Mouse (Mus musculus) frontal cortex, adult (tissue): ENCODE results near the gene Lgi1.
A peak's percentile ranks its signal among the peaks of the same experiment; 100 is the strongest.

Source experiments
- ATAC-seq: cut with Nextera tagmentation; 2 replicates; pipeline ENCODE4 v1.9.2; 2017; ENCODE audit warnings: mild to moderate bottlenecking, moderate library complexity, mixed read lengths; ENCODE audit not compliant: low TSS enrichment

Lgi1 gene

GRCm38 (mm10) chr19:38325029-38325398, 60.7 kb downstream of the Lgi1 start:
- no peak for ATAC-seq

GRCm38 (mm10) chr19:38325854-38326253, 61.5 kb downstream of the Lgi1 start:
- ATAC-seq, result no peak

GRCm38 (mm10) chr19:38327002-38327401, 62.7 kb downstream of the Lgi1 start:
- no peak for ATAC-seq

GRCm38 (mm10) chr19:38328010-38328409, 63.7 kb downstream of the Lgi1 start:
- ATAC-seq, result no peak

- ATAC-seq, result no peak
Observed at GRCm38 (mm10) chr19:38329257-38329656, 64.9 kb downstream of the Lgi1 start.

- no peak for ATAC-seq
Observed at GRCm38 (mm10) chr19:38331072-38331471, 66.7 kb downstream of the Lgi1 start.

- peak; percentile 95 for ATAC-seq
Observed at GRCm38 (mm10) chr19:38332245-38332644, 67.9 kb downstream of the Lgi1 start.

GRCm38 (mm10) chr19:38332820-38333219, 68.5 kb downstream of the Lgi1 start:
- ATAC-seq, result no peak

- no peak for ATAC-seq
Observed at GRCm38 (mm10) chr19:38336553-38336952, 72.2 kb downstream of the Lgi1 start.

GRCm38 (mm10) chr19:38337332-38337731, 73.0 kb downstream of the Lgi1 start:
- no peak for ATAC-seq

- ATAC-seq, result no peak
Observed at GRCm38 (mm10) chr19:38339734-38340133, 75.4 kb downstream of the Lgi1 start.

- no peak for ATAC-seq
Observed at GRCm38 (mm10) chr19:38343246-38343645, 78.9 kb downstream of the Lgi1 start.

- no peak for ATAC-seq
Observed at GRCm38 (mm10) chr19:38348271-38349012, 84.1 kb downstream of the Lgi1 start.

GRCm38 (mm10) chr19:38349013-38349341, 84.6 kb downstream of the Lgi1 start:
- no peak for ATAC-seq

- no peak for ATAC-seq
Observed at GRCm38 (mm10) chr19:38351202-38351601, 86.9 kb downstream of the Lgi1 start.

- no peak for ATAC-seq
Observed at GRCm38 (mm10) chr19:38351728-38352127, 87.4 kb downstream of the Lgi1 start.

- peak; percentile 94 for ATAC-seq
Observed at GRCm38 (mm10) chr19:38352495-38353130, 88.3 kb downstream of the Lgi1 start.

GRCm38 (mm10) chr19:38354279-38354678, 89.9 kb downstream of the Lgi1 start:
- no peak for ATAC-seq

- no peak for ATAC-seq
Observed at GRCm38 (mm10) chr19:38354819-38355360, 90.6 kb downstream of the Lgi1 start.

- no peak for ATAC-seq
Observed at GRCm38 (mm10) chr19:38356211-38356828, 92.0 kb downstream of the Lgi1 start.

GRCm38 (mm10) chr19:38357956-38358623, 93.8 kb downstream of the Lgi1 start:
- no peak for ATAC-seq

GRCm38 (mm10) chr19:38359287-38359686, 95.0 kb downstream of the Lgi1 start:
- no peak for ATAC-seq
